Mouse (Mus musculus): Measurements from ENCODE around the gene Pdzd9. TPM values are rescaled to one million over a fixed set of nuclear protein-coding genes. Genes with fewer than 3 reads are reported as not detected.

The Pdzd9 gene
- 0.16 and 0.25 TPM in 2 replicates for polyA plus RNA-seq (2015; fragmentation: Nextera tagmentation; extraction: Ambion mirVana)

GRCm38 (mm10) chr7:120670153-120670875 lies at the start of gene Pdzd9:
Gene Pdzd9, minus strand, starts transcription at chr7:120670343.

GRCm38 (mm10) chr7:120677001-120677643 lies 7.0 kb upstream of the Pdzd9 start, which contains the start of gene Mosmo:
Gene Mosmo, plus strand, starts transcription at chr7:120677618.

GRCm38 (mm10) chr7:120634711-120635361 lies 35.3 kb downstream of the Pdzd9 start, which contains the start of gene Uqcrc2:
Gene Uqcrc2, plus strand, starts transcription at chr7:120635176.

Other genes with a start within 250 kb of the Pdzd9 start
- gene Uqcrc2, start 35.2 kb downstream of the Pdzd9 start, polyA plus RNA-seq (2015; fragmentation: Nextera tagmentation; extraction: Ambion mirVana), result 199 and 243 TPM in 2 replicates
- 9.2 and 10.7 TPM in 2 replicates for gene Mosmo, start 7.3 kb upstream of the Pdzd9 start, polyA plus RNA-seq (2015; fragmentation: Nextera tagmentation; extraction: Ambion mirVana)
- 0.25 and 0.54 TPM in 2 replicates for gene Vwa3a, start 69.0 kb upstream of the Pdzd9 start, polyA plus RNA-seq (2015; fragmentation: Nextera tagmentation; extraction: Ambion mirVana)
- gene Gm5737, start 142.0 kb upstream of the Pdzd9 start, polyA plus RNA-seq (2015; fragmentation: Nextera tagmentation; extraction: Ambion mirVana), result not detected in 2 replicates
- 25.6 and 29.4 TPM in 2 replicates for gene Eef2k, start 172.5 kb upstream of the Pdzd9 start, polyA plus RNA-seq (2015; fragmentation: Nextera tagmentation; extraction: Ambion mirVana)
- 12.3 and 20.2 TPM in 2 replicates for gene Polr3e, start 247.4 kb upstream of the Pdzd9 start, polyA plus RNA-seq (2015; fragmentation: Nextera tagmentation; extraction: Ambion mirVana)